Mouse (Mus musculus) liver, embryonic 14.5 days (tissue): ENCODE measurements around the gene Peli2. TPM values are rescaled to one million over a fixed set of nuclear protein-coding genes. Genes with fewer than 3 reads are reported as not detected.

Source experiments
- ATAC-seq: fragments of 200-750 bp; cut with Nextera tagmentation; 2 replicates; pipeline ENCODE4 v1.8.0; 2017; ENCODE audit warnings: moderate number of reproducible peaks, mild to moderate bottlenecking, moderate library complexity; ENCODE audit not compliant: insufficient read depth
- DNase-seq, 3 experiments: peaks; one replicate each; pipeline ENCODE4 v3.0.0-alpha.2; 2012 to 2013; ENCODE audit warnings: low read depth in 3 of 3, low spot score in 3 of 3
- H3K27ac ChIP-seq: fragments of 300-500 bp; sonication (generic); 2 replicates; pipeline ENCODE4 v1.5.1; 2014; ENCODE audit warnings: moderate library complexity, mild to moderate bottlenecking, control low read depth, inconsistent platforms
- H3K27me3 ChIP-seq: fragments of 300-500 bp; sonication (generic); 2 replicates; pipeline ENCODE4 v1.6.1; 2014; ENCODE audit warnings: mild to moderate bottlenecking, low read length, moderate library complexity; ENCODE audit not compliant: control insufficient read depth, insufficient read depth
- H3K36me3 ChIP-seq: fragments of 300-500 bp; sonication (generic); replicated peaks from 2 replicates; pipeline ENCODE4 v1.6.1; 2014; ENCODE audit warnings: low read depth; ENCODE audit not compliant: control insufficient read depth, insufficient read depth
- H3K4me1 ChIP-seq, 2 experiments: fragments of 200-500 bp in 1 of 2; fragments of 300-500 bp in 1 of 2; sonication (generic) in 1 of 2; replicated peaks; 2 replicates each; pipeline ENCODE4 v1.6.1; 2012 to 2014; ENCODE audit warnings: antibody characterized with exemption in 1 of 2, inconsistent platforms in 1 of 2, low read length in 1 of 2; ENCODE audit not compliant: control insufficient read depth in 2 of 2, insufficient read depth in 2 of 2
- H3K4me2 ChIP-seq: fragments of 300-500 bp; sonication (generic); 2 replicates; pipeline ENCODE4 v1.6.1; 2014; ENCODE audit warnings: low read depth, mild to moderate bottlenecking, control low read depth, moderate library complexity
- H3K4me3 ChIP-seq, 2 experiments: fragments of 200-500 bp in 1 of 2; fragments of 300-500 bp in 1 of 2; sonication (generic) in 1 of 2; 2 replicates each; pipeline ENCODE4 v1.5.1; 2012 to 2014; ENCODE audit warnings: low read depth in 2 of 2, low read length in 2 of 2, mild to moderate bottlenecking in 2 of 2, control low read depth in 1 of 2, inconsistent platforms in 1 of 2, moderate library complexity in 1 of 2; ENCODE audit not compliant: insufficient read depth in 1 of 2
- H3K9ac ChIP-seq: fragments of 300-500 bp; sonication (generic); replicated peaks from 2 replicates; pipeline ENCODE4 v1.6.1; 2014; ENCODE audit warnings: mild to moderate bottlenecking, control low read depth, moderate library complexity
- H3K9me3 ChIP-seq: fragments of 300-500 bp; sonication (generic); 2 replicates; pipeline ENCODE4 v1.6.1; 2016; ENCODE audit warnings: low read length, mixed read lengths; ENCODE audit not compliant: control insufficient read depth
- CTCF ChIP-seq: IDR thresholded peaks from 2 replicates; pipeline ENCODE4 v1.5.1; 2016; ENCODE audit warnings: antibody characterized with exemption, low read depth, control low read depth
- EP300 ChIP-seq: IDR thresholded peaks from 2 replicates; pipeline ENCODE4 v1.6.1; 2016; ENCODE audit warnings: antibody characterized with exemption, low read depth
- WGBS: fragments of 180-500 bp; shearing (Covaris S2); extraction: QIAGEN DNeasy Blood & Tissue Kit; methylation state at CpG from one replicate; pipeline ENCODE4 v1.1.7; 2014; ENCODE audit not compliant: insufficient replicate concordance; 5-methylcytosine and 5-hydroxymethylcytosine counted together
- polyA plus RNA-seq, 2 experiments: library from polyadenylated mRNA; depleted of rRNA in 1 of 2; stranded (reverse) in 1 of 2; unstranded in 1 of 2; fragments of >200 nt; fragmentation: Nextera tagmentation in 1 of 2; extraction: Ambion mirVana in 1 of 2; gene quantifications; 2 replicates each; pipeline versions ENCODE4 v1.2.1 to v1.2.3; 2012 to 2014

Gene Peli2
- polyA plus RNA-seq, 2 experiments: 0.68 to 0.70 TPM

DNA sequence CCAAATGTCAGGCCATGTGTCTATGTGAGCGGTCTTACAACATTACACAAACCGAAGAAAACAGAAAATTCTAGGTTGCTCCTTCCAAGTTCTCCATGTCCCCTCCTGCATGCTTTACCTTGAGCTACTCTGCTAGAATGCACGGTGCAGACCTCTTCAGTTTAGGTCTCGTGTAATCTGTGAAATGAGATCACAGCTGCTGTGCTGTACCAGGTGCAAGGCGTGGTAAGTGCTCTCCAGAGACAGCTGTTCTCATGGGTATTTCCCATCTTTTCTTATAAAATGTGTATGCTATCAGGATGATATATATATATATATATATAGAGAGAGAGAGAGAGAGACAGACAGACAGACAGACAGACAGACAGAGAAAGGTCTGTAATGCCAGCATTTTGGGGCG, 146.1 kb downstream of the Peli2 start:
- Histone ChIP-seq H3K27me3 (no peaks in the 10 kb centered on the region), H3K4me1 (no peaks in the 10 kb centered on the region), H3K4me2 (no peak overlapping the region), H3K27ac (no peak overlapping the region), H3K9me3 (no peaks in the 10 kb centered on the region), H3K36me3 (no peaks in the 10 kb centered on the region), H3K4me3 (no peak overlapping the region), H3K9ac (no peak overlapping the region)
- DNase-seq (no peak), ATAC-seq (no peak)
- TF ChIP-seq EP300 (no peak), CTCF (no peak)
- WGBS: 54% methylated on average over 6 of the region's 6 CpGs

DNA sequence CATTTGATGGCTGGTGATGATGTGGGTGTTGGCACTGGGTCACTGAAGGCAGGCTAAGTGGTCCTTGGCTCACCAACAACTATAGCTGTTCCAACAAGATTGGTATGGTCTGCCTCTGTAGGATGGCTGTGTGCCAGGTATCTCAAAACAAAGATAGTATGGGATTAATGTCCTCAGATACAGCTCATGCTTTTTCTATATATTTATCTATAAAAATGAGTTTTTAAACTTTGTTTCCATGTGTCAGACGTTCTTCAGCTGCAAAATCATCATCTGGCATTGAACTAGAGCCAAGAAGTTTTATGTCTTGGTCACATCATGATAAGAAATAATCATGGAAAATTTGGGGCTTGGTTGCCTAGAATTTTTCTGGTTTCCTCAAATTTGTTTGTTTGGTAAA, 157.7 kb downstream of the Peli2 start:
- no peak overlapping the region for H3K4me3 ChIP-seq
- no peaks in the 10 kb centered on the region for H3K36me3 ChIP-seq
- no peaks in the 10 kb centered on the region for H3K9me3 ChIP-seq
- no peak overlapping the region for H3K27ac ChIP-seq
- ATAC-seq (no peak), DNase-seq (no peak)
- no peaks in the 10 kb centered on the region for H3K4me1 ChIP-seq
- no peak overlapping the region for H3K9ac ChIP-seq
- WGBS: 39% methylated on average over 1 of the region's 1 CpGs
- TF ChIP-seq CTCF (no peak), EP300 (no peak)
- H3K27me3 ChIP-seq: no peaks in the 10 kb centered on the region
- no peak overlapping the region for H3K4me2 ChIP-seq

DNA sequence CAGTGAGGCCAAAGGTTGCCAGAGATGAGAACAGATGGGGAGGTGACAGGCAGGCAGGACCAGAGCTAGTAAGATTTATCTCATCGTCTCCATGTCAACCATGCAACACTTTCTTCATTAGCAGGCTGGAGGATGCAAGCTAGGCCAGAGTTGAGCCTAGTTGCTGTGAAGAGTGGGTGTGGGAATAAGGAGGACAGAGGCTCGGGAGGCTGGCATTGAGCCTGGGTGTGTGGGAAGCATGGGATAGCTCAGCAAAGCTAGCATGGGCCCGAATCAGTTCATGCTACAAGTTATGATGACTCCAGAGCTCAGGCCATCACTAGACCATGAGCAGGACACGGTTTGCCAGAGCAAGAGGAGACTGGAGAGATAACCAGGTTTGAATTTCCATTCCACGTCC, 166.3 kb downstream of the Peli2 start:
- DNase-seq: no peak
- Histone ChIP-seq H3K9me3 (no peaks in the 10 kb centered on the region), H3K4me3 (no peak overlapping the region), H3K4me1 (no peaks in the 10 kb centered on the region), H3K27me3 (no peaks in the 10 kb centered on the region), H3K9ac (no peak overlapping the region), H3K4me2 (no peak overlapping the region), H3K36me3 (no peaks in the 10 kb centered on the region), H3K27ac (no peak overlapping the region)
- WGBS: 47% methylated on average over 5 of the region's 5 CpGs
- no peak for TF ChIP-seq EP300
- TF ChIP-seq CTCF: no peak
- ATAC-seq: no peak

DNA sequence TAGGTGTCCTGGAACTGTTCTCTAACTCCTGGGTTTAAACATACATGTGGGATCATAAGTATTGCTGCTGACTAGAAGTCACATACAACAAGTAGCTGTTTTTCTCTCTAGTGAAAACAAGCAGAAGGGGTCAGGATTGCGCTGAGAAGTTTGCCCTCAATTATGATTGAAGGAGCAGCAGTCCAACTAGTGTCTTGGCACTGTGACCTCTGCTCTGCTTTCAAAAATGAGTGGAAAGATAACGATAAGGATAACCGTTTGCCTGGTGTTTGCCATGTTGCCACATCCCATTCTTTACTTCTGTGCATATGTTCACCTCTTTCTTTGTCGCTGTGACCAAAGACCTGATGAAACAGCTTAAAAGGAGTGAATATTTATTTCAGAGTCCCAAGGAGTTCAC, 167.0 kb downstream of the Peli2 start:
- DNase-seq: no peak
- H3K9ac ChIP-seq: no peak overlapping the region
- WGBS: 68% methylated on average over 4 of the region's 4 CpGs
- no peak overlapping the region for H3K27ac ChIP-seq
- no peak overlapping the region for H3K4me2 ChIP-seq
- no peak overlapping the region for H3K4me3 ChIP-seq
- TF ChIP-seq EP300 (no peak), CTCF (no peak)
- no peaks in the 10 kb centered on the region for H3K4me1 ChIP-seq
- H3K27me3 ChIP-seq: no peaks in the 10 kb centered on the region
- no peak for ATAC-seq
- H3K36me3 ChIP-seq: no peaks in the 10 kb centered on the region
- H3K9me3 ChIP-seq: no peaks in the 10 kb centered on the region

DNA sequence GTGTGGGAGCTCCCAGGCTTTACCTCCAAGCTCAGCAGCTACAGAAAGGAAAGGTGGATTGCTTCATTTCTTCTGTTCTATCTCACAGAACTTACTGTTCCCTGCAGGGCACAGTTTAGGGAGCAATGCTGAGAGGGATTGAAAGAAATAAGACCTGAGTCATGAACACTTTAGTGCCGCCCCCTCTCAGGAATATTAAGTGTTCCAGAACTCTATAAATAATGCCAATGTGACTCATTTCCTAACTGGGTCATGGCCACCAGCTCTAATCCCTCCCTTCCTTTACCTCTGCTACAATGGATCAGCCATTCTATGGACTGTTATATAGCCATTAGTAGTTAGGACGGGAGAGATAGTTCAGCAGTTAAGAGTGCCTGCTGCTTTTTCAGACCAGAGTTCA, 168.0 kb downstream of the Peli2 start:
- DNase-seq: no peak
- H3K9ac ChIP-seq: no peak overlapping the region
- H3K4me3 ChIP-seq: no peak overlapping the region
- H3K27ac ChIP-seq: no peak overlapping the region
- H3K36me3 ChIP-seq: no peaks in the 10 kb centered on the region
- TF ChIP-seq CTCF: no peak
- no peak for TF ChIP-seq EP300
- no peaks in the 10 kb centered on the region for H3K9me3 ChIP-seq
- H3K27me3 ChIP-seq: no peaks in the 10 kb centered on the region
- WGBS: 59% methylated on average over 2 of the region's 2 CpGs
- no peaks in the 10 kb centered on the region for H3K4me1 ChIP-seq
- no peak for ATAC-seq
- no peak overlapping the region for H3K4me2 ChIP-seq
